Mouse (Mus musculus) retina, adult 2 months (tissue): Measurements from ENCODE around the gene Jak1.

ENCODE experiments used
- DNase-seq: peaks from one replicate; pipeline ENCODE4 v3.0.0-alpha.2; 2012; ENCODE audit warnings: low read depth, low spot score

Jak1 gene

DNA sequence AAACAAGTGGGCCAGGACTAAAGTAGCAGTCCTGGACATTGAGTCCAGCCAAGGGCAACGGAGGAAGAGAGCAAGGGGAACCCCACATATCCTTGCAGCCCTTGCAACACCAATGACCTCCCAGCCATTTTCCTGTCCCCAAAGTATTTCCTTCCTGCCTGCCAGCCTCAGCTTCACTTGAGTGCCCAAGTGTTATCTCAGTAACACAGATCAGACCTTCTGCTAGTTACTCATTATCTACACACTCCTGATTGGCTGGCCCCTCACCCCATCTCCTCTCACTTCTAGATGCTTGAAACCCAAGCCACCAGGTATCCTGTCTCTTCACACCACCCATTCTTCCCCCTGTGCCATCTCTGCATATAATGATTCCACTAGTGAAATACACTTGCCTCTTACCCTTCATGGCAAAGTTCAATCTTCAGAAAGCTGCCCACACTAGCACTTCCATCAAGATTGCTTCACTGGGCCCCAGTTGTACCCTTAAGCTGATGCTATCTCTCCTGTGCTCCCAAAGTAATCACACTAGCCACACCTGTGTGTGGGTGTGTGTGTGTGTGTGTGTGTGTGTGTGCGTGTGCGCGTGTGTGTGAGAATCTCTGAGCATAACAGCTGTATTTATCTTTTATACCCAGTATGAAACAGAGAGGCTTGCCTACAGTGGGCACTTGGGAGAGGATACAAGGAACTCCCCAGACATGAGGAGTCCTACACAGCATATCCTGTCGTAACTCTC, 72.7 kb downstream of the Jak1 start:
- no peak for DNase-seq

DNA sequence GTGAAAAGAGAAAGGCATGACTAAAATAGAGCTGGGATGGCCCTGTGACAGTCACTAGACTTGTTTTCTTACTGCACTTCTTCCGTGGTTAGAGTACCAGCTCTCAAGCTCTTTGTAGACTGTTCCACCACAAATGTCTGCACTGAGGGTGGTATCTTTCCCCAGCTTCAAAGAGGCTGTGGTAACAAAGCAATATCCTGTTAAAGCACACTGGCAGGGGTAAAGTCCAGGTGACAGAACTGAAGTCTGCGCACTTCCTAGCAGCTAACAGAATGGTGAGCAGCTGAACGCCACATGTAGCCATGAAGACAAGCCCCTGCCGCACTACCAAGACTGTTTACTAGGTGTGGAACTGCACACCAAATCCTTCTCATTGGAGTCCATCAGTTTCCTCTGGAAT, 77.7 kb downstream of the Jak1 start:
- DNase-seq = no peak

DNA sequence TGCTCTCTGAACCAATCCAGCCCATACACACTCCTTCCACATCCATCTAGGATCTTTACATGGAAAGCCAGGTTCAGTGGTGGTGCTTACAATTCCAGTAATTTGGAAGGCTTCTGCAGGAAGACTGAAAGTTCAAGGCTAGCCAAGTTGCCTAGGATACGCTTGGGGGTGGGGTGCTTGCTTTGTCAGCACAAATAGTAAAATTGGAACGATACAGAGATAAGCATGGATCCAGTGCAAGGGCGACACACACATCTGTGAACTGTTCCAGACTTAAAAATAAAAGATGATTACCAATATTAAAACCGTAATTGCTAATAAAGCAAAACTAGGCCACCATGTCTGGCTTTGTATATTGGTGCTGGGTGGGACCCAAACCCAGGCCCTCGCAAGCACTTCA, 78.5 kb downstream of the Jak1 start:
- no peak for DNase-seq

DNA sequence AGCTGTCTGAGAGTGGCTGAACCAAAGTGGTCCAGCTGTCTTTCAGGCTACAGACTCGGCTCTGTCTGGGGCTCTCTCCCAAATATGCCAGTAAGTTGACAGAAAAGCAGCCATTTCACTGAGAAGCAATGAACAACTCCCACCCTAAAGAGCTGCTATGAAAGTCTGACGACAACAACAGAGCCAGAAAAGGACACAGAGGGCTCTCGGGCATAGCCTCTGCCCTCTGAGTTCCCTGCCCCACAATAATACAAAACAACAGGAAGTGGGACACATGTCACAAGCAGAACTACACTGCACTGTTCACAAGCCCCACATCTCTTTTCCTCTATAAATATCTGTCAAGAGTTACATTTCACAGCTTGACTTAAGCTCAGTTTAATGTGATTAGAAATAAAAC, 79.9 kb downstream of the Jak1 start:
- no peak for DNase-seq

DNA sequence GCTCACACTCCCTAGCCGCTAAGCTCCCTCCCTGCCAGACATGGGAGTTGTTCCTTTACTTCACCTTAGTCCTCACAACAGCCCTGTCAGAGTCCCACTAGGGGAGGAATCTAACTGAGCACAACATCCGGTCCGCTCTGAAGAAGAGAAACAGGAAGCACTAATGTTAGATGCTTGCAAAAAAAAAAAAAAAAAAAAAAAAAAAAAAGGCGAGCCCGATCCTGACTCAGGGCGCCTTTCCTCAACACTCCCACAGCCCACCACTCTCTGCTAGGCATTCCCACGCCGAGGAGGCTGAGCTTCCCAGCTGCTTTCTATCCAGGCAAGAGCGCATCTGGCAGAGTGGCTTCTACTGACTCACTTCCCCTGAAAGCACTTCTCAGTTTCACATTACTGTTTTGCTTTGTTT, 82.5 kb downstream of the Jak1 start:
- DNase-seq = no peak

DNA sequence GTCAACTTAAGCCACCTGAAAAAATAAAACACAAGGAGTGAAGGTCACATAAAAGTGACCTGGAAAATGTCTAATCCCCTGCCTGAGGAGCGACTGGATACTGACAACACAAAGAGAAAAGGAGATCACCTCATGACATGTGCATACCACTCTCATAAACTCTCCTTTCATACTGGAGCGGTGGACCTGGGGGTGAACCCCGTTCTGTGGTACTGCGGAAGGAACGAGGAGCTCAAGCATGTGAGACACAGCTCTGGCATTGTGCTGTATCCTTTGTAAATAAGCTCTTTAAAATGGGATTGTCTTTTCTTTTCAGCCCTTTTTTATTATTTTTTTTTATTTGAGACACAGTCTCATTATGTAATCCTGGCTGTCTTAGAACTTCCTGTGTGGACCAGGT, 84.4 kb downstream of the Jak1 start:
- no peak for DNase-seq

DNA sequence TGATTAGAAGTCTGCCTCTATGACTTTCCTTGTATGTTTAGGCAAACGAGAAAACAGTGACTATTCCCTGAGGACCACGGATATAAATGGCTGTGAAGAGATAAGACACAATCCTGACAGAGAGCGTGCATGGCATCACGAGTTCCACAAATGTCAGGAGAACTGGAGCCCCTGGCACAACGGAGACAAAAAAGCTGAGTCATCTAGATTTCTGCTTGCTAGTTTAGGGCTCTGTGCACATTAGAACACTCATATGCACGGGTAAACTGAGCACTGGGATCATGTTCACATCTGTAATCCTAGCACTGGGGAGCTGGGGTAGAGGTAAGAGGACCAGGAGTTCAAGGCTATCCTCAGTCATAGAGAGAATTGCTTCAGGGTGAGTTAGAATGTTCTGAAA, 85.2 kb downstream of the Jak1 start:
- DNase-seq = no peak

DNA sequence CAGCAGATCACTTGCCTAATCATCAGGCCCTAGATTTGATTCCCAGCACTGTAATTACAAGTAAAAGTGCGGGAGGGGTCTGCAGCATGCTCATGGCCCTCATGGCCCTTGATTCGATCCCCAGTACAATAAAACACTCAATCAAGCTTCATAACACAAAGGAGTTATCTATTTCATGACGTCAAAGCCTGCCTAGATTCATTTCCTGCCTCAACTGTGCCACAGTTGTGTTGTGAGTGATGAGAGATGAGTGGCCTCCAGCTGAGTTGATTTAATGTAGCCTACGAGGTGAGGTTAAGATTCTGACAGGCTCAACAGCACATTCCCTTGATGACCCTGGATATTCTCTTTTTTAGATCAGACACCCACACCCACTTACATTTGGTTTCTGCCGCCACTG, 86.0 kb downstream of the Jak1 start:
- no peak for DNase-seq

DNA sequence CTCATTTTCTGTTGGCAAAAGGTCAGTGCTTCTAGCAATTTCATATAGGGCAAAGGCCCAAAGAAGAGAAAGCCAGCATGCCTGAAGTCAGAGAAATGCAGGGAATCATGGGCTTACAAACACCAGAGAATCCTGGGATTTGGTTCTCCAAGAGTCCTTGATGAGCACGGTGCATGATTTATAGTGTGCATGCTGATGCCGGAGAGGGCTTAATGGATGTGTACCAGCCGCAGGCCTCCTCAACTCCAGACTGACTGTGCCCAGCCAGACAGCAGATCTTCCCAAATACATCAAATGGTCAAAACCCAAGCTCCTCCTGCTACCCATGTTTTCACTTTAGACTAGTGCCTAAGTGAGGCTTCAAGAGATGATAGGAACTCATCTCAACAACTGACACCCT, 87.3 kb downstream of the Jak1 start:
- no peak for DNase-seq

DNA sequence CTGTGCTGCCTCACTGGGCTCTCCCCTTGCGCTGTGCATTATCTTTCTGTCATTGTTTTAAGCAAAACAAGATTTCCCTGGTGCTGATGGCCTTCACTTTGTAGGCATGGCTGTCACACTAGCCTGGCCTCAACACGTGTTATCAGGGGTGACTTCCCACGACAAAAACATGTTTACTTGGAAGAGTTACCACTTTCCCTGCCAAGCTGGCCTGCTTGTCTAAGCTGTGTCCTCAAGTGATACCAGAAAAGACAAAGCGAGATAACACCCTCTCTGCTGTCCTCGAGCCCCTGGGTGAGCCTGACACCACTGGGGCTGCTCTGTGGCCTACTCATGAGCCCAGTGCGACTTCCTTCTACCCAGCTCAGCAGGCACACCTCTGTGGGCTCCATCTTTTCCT, 89.0 kb downstream of the Jak1 start:
- no peak for DNase-seq

DNA sequence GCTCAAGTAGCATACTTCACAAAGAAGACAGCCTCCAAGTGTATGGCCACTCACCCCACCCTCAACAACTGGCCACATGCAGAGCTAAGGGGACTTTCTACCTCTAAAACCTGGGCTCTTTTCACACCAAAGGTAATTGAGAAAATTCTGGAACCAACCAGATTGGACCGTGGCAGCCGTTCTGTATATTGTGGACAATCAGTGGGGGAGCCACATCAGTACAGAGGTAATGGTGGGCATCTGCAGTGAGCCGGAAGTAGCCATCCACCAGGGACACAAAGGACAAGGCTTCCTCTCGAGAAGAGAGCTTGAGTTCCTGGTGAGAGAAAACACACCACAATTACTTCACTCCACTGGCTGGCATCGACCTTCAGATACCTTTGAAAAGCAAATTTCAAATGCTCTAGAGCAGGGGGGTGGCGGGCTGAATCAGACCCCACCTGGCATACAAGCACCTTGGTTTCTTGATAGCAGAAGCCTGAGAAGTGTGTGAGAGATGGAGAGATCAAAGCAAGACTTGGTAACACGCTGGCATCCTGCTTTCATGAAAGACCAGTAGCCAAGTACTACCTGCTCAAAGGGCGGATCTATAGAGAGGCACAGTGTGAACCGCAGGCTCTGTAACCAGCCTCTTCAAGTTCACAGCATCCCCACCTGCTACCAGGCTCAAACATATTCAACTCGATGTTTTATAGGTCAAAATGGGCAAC, 90.0 kb downstream of the Jak1 start:
- DNase-seq = no peak

DNA sequence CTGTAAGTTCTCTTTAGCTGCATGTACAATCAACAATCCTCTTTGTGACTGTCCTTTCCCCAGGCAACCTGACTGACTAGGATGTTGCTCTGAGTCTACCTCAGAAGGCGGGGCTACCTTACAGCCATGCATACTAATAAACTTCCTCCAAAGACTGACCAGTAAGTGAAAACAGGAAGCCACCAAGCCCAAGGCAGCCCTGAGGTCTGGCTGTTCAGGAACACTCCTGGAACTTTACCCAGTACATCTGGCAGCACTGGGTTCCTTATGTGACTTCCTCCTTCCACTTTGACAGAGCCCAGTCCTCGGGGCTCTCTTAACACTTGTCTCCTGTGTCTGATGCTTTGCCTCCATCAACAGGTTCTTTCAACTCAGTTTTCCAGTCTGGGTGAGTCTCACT, 92.3 kb downstream of the Jak1 start:
- no peak for DNase-seq

DNA sequence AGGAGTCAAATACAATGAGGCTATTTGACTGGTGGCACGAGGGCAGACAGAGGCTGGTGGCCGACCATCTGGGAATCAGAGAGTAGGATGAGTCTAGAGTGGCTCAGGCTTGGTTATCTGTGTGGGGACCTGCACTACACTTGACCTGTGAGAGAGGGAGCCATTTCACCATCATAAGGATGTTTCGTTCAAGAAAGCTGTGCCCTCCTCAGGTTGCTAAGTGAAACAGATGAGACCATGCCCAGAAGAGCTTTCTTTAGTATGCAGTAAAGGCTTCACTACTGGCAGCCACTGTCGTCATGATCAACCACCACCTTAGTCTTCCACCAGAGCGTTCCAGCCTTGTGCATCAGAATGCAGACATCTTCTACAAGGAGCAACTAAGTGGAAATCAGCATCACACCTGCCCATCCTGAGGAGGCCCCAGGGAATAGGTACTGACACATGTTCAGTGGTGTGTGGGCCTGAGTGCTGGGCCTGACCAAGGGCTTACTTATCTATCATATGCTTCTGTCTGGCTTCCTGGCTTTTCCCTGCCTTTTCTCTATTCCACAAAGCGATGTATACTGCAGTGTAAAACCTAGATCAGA, 96.8 kb downstream of the Jak1 start:
- DNase-seq = peak; percentile 30

DNA sequence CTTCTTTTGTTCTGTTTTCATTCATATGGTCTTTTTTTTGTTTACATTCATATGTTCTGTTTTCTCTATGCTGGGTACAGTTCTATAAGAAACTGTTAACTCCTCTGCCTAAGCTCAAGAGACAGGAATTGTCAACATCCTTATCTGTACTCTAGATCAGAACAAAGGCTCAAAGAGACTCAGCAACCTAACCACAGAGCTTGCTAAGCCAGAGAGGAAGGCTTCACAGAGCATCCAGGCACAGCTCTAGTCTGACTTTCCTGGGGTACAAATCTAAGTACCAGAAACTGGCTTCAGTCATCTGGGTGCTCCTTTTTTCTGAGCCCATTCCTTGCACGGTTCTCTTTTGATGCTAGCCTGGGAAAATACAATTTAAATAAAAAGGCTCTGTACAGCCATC, 97.3 kb downstream of the Jak1 start:
- no peak for DNase-seq

DNA sequence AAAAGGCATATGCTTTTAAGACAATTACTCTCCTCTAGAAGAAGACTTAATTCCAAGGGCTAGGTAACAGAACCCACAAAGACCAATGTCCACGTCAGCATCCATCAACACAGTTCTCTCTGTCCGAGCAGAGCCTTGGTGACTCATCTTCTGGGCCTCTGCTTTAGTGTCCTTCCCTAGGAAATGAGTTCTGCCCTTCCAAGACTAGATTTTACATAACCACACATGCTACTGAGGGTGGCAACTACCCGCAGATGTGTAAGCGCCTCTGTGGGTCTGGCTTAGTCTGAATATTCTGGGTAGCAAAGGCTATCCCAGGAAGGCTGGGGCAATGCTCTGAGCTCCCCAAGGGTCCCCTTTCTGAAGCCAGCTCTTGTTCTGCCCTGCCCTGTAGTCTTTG, 99.3 kb downstream of the Jak1 start:
- no peak for DNase-seq

DNA sequence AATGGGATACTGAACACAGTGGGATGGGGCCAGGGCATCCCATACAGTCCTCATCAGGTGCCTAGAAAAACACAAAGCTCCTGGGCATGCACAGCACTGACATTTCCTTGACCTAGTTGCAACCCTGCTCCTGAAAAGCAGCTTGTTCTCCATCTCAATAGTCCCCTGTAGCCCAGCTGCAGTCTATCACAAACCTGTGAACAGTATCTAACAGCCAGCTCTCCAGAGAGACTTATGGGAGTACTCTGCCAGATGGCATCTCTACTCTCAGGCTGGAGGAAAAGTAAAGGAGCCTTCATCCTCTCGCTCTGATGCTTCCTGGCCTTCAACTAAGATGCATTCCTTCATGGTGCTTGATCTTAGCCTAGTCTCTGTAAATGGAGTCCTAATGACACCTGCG, 100.4 kb downstream of the Jak1 start:
- no peak for DNase-seq

DNA sequence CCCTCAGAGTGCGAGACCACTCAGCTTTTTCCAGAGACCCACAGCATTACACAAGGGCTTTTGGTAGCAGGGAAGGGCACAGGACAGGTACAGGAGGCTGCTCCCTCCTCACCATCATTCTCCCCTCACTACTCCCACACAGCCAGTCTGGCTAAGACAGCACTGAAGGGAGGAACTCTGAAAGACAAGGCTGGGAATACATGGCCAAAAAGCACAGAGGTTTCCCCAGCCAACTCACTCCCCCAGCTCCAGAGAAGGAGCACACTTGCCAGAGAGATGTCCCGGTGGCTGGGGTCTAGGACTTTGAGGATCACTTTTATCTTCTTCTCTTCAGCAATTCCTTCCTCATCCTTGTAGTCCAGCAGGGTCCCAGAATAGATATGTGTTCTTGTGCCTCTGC, 100.9 kb downstream of the Jak1 start:
- no peak for DNase-seq

DNA sequence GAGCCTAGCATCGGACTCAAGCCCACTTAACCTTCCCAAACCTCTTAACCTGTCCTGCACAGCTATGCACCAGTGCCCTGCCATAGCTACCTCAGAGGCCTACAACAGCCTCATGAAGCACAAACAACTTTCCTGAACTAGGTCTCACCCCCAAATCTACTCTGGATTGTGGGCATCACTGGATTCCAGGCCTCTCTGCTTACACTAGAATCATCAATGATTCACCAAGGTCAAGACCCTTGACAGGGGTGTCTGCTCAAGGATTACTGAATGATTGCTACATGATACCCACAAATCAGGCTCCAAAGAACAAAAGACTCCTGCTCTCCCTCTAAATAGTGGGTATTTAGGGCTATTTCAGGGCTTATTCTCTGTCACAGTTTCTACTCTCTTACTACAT, 104.3 kb downstream of the Jak1 start:
- no peak for DNase-seq

DNA sequence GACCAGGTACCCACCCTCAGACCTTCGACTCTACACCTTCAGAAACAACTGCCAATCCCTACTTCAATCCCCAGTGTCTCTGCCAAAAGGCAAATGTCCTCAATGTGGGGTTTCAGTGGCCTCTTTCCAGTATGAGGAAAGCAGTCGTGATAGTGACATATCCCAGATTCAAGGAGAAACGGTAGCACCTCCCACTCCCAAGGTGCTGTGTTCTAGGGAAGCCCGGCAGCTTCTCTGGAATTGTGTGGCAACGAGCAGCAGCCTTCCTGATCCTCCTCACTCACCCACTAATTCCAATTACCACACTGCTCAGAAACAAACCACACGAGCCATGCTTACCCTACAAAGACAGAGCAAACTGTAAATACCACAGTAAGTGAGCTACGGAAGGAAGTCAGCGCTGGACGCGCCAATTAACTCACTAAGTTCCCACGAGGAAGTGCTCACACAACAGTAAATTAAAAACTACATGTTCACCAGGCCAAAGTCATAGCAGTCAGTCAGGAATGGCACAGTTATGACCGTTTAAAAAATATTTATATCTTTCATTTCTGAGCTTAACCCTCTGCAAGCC, 105.8 kb downstream of the Jak1 start:
- DNase-seq = no peak

DNA sequence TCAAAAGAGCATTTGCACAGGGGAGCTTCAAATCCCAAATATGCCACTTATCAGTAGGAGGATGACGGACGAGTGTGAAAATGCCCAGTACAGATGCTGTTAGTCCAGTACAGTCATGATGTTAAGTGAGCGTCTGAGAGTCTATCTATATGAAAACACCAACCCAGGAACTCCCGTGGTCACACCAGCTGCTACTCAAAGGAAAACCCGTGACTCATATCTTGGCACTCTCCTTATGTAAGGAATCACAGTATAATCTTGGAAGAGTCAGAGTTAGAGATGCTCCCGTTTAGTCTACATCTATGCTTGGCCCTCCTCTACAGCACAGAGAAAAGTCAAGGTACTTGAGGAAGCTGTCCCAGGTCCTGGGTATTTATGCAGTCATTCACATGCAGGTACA, 106.8 kb downstream of the Jak1 start:
- DNase-seq = no peak

DNA sequence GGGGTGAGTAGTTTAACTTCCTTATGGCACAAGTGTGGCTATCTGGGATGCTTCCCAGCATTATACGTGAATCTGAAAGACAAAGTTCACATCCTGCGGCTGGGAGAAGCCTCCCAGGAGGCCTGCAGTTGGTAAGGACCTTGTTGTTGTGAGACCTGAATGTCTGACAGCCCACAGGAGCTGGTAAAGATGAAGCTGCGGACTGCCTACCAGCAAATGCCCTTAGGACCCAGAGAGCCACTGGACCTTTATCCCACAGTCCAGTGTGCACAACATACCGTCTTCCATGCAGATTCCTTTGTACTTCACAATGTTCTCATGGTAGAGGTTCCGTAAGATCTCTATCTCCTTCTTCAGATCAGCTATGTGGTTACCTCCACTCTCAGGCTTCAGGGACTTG, 107.6 kb downstream of the Jak1 start:
- no peak for DNase-seq

DNA sequence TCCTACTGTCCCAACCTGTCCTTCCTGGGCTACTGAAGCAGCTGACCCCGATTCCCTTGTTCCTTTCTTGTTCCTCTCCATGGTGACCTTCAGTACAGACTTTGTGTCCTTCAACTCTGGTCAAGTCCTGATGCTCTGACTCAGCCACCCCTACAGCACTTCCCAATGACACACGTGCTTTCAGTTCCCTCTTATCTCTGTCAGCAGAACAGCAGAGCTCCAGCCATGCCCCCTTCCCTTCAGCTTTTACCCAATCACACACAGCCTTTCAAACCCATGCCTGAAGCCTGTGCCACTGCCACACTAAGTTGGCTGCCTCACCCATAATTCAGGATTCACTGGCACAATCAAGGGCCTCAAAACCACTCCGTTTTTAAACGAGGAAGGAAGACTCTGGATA, 109.5 kb downstream of the Jak1 start:
- DNase-seq = no peak
